Mouse (Mus musculus): ENCODE measurements around the gene Vasn. TPM values are rescaled to one million over a fixed set of nuclear protein-coding genes. Genes with fewer than 3 reads are reported as not detected.
A peak's percentile ranks its signal among the peaks of the same experiment; 100 is the strongest.

Gene Vasn
- total and polyA plus RNA-seq, 2 experiments from 2014 or later: 3.6 to 5.5 TPM

DNA sequence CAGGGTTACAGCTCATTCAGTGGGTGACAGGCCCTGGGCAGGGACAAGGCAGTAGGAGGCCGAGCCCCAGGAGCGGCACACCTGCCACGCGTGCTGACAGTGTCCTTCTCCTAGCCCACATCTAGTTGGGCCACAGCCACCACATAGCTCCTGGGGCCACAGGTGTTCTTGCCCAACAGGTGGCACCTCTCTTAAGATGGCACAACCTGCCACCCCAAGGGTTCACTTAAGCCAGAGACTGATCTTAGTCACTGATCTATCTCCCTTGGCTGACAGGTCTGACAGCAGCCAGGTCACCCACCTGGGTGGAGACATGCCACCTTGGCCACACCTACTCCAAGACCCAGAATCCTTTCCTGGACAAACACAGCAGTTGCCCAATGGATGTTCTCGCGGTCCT is 3.2 kb downstream of the Vasn start:
- Histone ChIP-seq H3K9ac (no peak overlapping the region), H3K27me3 (ENCODE audit: insufficient read depth, low read length) (no peaks in the 10 kb centered on the region), H3K27ac (ENCODE audit: low read depth, low read length) (0 out of 2 replicates have a peak overlapping the region, but pooled peaks have one; percentile 9), H3K4me3 (ENCODE audit: low read depth, low read length) (no peak overlapping the region), H3K4me1 (ENCODE audit: insufficient read depth) (no peaks in the 10 kb centered on the region), H3K4me2 (ENCODE audit: low read depth) (no peak overlapping the region), H3K9me3 (ENCODE audit: low read length) (no peaks in the 10 kb centered on the region), H3K36me3 (ENCODE audit: insufficient read depth) (no peaks in the 10 kb centered on the region)
- ATAC-seq: no peak
- no peak for DNase-seq
- WGBS: 75% methylated on average over 6 of the region's 6 CpGs
- no peak for TF ChIP-seq CTCF (IDR thresholded peaks at IDR 0.05; ENCODE audit: low read depth)

DNA sequence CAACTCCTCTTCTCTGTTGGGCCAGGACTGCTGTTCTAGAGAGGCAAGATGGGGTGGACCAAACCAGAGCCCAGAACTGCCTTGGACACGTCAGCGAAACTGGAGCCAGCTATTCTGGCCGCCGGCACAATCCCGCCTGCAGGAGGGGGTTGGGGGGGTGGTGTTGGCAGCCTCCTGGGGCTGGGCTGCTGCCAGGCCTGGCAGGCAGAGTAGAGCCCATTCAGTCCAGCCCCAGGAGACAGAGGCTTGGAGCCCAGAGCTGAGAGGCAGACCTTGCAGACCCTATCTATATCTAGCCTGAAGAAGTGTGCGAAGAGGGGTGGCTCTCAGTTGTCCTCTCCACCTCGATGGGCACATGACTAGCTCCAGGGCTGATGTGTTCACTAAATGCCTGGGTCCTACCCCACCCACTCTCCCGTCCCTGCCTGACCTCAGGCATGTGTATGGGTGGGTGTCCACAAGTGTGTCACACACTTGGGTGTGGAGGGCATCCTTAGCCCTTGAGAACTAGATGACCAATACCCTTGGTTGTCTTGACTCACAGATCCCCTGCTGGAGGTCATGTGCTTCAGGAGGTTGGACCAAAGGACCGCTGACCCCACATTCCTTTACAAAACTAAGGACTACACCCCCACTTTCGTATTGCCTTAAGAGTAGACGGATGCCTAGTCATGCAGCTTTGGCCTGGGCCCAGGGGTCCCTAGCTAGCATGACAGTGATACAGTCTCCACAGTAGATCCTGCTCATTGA is 4.1 kb downstream of the Vasn start:
- Histone ChIP-seq H3K9ac (no peak overlapping the region), H3K4me3 (ENCODE audit: low read depth, low read length) (no peak overlapping the region), H3K27me3 (ENCODE audit: insufficient read depth, low read length) (no peaks in the 10 kb centered on the region), H3K4me2 (ENCODE audit: low read depth) (no peak overlapping the region), H3K27ac (ENCODE audit: low read depth, low read length) (0 out of 2 replicates have a peak overlapping the region, but pooled peaks have one; percentile 9), H3K4me1 (ENCODE audit: insufficient read depth) (no peaks in the 10 kb centered on the region), H3K9me3 (ENCODE audit: low read length) (no peaks in the 10 kb centered on the region), H3K36me3 (ENCODE audit: insufficient read depth) (0 out of 2 replicates have a peak, but pooled peaks cover under 1% of the 10 kb centered on the region)
- peak; percentile 75 for ATAC-seq
- peak; percentile 82 for DNase-seq
- TF ChIP-seq CTCF (IDR thresholded peaks at IDR 0.05; ENCODE audit: low read depth): no peak
- 42% methylated on average over 11 of the region's 11 CpGs for WGBS

DNA sequence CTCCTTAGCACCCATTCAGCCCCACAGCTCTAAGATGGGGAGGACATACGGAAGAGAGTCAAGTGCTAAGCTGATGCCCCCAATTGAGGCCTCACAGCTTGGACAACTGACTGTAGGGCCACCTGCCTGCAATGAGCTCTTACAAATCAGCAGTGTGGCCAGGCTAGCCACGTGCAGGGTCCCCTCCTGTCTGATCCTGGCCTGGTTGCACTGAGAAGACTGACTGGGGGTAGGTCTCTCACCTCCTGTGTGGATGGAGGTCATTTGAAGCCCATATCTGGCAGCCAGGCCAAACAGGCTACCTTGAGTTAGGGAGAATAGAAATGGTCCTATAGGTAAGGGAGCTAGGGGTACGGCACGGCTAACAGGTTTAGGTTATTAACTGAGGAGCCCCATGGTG is 6.1 kb downstream of the Vasn start:
- Histone ChIP-seq H3K27ac (ENCODE audit: low read depth, low read length) (no peak overlapping the region), H3K9me3 (ENCODE audit: low read length) (no peaks in the 10 kb centered on the region), H3K4me3 (ENCODE audit: low read depth, low read length) (no peak overlapping the region), H3K9ac (no peak overlapping the region), H3K4me2 (ENCODE audit: low read depth) (no peak overlapping the region), H3K4me1 (ENCODE audit: insufficient read depth) (no peaks in the 10 kb centered on the region), H3K27me3 (ENCODE audit: insufficient read depth, low read length) (no peaks in the 10 kb centered on the region), H3K36me3 (ENCODE audit: insufficient read depth) (peaks cover 8% of the 10 kb centered on the region; the same call in 1 of the 2 replicates)
- DNase-seq (no peak), ATAC-seq (no peak)
- no peak for TF ChIP-seq CTCF (IDR thresholded peaks at IDR 0.05; ENCODE audit: low read depth)
- 76% methylated on average over 4 of the region's 4 CpGs for WGBS

DNA sequence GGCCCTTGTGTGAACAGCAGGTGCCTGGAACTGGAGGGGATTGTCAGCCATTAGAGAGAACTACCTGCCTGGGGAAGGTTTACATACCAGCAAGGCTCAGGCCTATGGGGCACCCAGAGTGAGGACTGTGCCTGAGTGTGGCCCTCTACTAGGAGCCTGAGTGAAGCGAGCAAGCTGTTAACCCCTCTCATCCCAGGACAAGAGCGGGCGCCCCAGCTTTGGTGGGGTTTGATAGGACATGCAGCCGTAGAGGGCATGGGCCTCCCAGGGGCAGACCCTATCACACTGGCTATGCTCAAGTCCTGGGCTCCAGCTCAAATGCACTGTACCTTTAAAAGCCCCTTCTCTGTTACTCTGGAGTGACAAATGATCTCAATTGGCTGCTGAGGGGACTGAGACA is 7.1 kb downstream of the Vasn start:
- H3K27ac ChIP-seq (ENCODE audit: low read depth, low read length): no peak overlapping the region
- H3K36me3 ChIP-seq (ENCODE audit: insufficient read depth): peaks cover 13% of the 10 kb centered on the region

DNA sequence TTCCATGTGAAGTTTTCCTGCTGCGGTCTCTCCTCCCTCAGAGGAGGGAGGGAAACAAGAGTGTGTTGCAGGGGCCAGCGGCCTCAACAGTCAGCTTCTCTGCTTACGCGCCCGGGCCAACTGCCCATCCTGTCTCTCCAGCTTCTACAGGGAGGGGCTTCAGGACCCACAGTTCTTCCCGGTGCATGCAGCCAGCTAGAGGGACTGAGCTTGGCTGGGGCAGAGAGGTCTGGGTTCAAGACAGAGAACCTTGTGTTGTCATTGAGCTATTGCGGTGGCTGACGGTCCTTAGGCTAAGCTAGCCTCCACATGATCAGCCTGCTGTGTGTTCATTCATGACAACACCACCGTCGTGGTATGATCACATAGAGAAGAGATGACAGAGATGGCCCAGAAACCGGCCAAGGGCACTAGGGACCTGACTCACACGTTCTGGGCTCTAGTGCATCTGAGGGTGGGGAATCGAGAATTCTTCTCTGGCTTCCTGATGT is 8.0 kb downstream of the Vasn start:
- DNase-seq (no peak), ATAC-seq (peak; percentile 23; the same call in 1 of the 2 replicates)
- no peak for TF ChIP-seq CTCF (IDR thresholded peaks at IDR 0.05; ENCODE audit: low read depth)
- Histone ChIP-seq H3K9me3 (ENCODE audit: low read length) (no peaks in the 10 kb centered on the region), H3K9ac (no peak overlapping the region), H3K36me3 (ENCODE audit: insufficient read depth) (peaks cover 21% of the 10 kb centered on the region), H3K27me3 (ENCODE audit: insufficient read depth, low read length) (no peaks in the 10 kb centered on the region), H3K4me1 (ENCODE audit: insufficient read depth) (no peaks in the 10 kb centered on the region), H3K4me3 (ENCODE audit: low read depth, low read length) (no peak overlapping the region), H3K27ac (ENCODE audit: low read depth, low read length) (no peak overlapping the region), H3K4me2 (ENCODE audit: low read depth) (no peak overlapping the region)
- 70% methylated on average over 13 of the region's 13 CpGs for WGBS

More for the DNA sequence above, 7.1 kb downstream of the Vasn start:
- TF ChIP-seq CTCF (IDR thresholded peaks at IDR 0.05; ENCODE audit: low read depth): no peak
- no peak overlapping the region for H3K4me2 ChIP-seq (ENCODE audit: low read depth)
- no peak overlapping the region for H3K9ac ChIP-seq
- H3K27me3 ChIP-seq (ENCODE audit: insufficient read depth, low read length): no peaks in the 10 kb centered on the region
- WGBS: 76% methylated on average over 4 of the region's 4 CpGs
- no peak for ATAC-seq
- no peak for DNase-seq
- no peak overlapping the region for H3K4me3 ChIP-seq (ENCODE audit: low read depth, low read length)
- no peaks in the 10 kb centered on the region for H3K4me1 ChIP-seq (ENCODE audit: insufficient read depth)
- H3K9me3 ChIP-seq (ENCODE audit: low read length): no peaks in the 10 kb centered on the region

DNA sequence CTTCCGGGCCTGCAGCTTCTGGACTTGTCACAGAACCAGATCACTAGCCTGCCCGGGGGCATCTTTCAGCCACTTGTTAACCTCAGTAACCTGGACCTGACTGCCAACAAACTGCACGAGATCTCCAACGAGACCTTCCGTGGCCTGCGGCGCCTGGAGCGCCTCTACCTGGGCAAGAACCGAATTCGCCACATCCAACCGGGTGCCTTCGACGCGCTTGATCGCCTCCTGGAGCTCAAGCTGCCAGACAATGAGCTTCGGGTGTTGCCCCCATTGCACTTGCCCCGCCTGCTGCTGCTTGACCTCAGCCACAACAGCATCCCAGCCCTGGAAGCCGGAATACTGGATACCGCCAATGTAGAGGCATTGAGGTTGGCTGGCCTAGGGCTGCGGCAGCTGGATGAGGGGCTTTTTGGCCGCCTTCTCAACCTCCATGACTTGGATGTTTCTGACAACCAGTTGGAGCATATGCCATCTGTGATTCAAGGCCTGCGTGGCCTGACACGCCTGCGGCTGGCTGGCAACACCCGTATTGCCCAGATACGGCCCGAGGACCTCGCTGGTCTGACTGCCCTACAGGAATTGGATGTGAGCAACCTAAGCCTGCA is 8.8 kb downstream of the Vasn start:
- Histone ChIP-seq H3K27me3 (ENCODE audit: insufficient read depth, low read length) (no peaks in the 10 kb centered on the region), H3K9me3 (ENCODE audit: low read length) (no peaks in the 10 kb centered on the region), H3K9ac (no peak overlapping the region), H3K4me3 (ENCODE audit: low read depth, low read length) (no peak overlapping the region), H3K4me2 (ENCODE audit: low read depth) (no peak overlapping the region), H3K27ac (ENCODE audit: low read depth, low read length) (no peak overlapping the region), H3K36me3 (ENCODE audit: insufficient read depth) (peaks cover 21% of the 10 kb centered on the region), H3K4me1 (ENCODE audit: insufficient read depth) (no peaks in the 10 kb centered on the region)
- no peak for DNase-seq
- ATAC-seq: no peak
- TF ChIP-seq CTCF (IDR thresholded peaks at IDR 0.05; ENCODE audit: low read depth): no peak
- 87% methylated on average over 28 of the region's 28 CpGs for WGBS

DNA sequence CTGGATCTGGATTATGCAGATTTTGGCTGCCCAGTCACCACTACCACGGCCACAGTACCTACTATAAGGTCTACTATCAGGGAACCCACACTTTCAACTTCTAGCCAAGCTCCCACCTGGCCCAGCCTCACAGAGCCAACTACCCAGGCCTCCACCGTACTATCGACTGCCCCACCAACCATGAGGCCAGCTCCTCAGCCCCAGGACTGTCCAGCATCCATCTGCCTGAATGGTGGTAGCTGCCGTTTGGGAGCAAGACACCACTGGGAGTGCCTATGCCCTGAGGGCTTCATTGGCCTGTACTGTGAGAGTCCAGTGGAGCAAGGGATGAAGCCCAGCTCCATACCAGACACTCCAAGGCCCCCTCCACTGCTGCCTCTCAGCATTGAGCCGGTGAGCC is 9.5 kb downstream of the Vasn start:
- WGBS: 89% methylated on average over 5 of the region's 5 CpGs
- no peaks in the 10 kb centered on the region for H3K27me3 ChIP-seq (ENCODE audit: insufficient read depth, low read length)
- H3K4me2 ChIP-seq (ENCODE audit: low read depth): no peak overlapping the region
- H3K4me3 ChIP-seq (ENCODE audit: low read depth, low read length): no peak overlapping the region
- ATAC-seq: no peak
- TF ChIP-seq CTCF (IDR thresholded peaks at IDR 0.05; ENCODE audit: low read depth): no peak
- no peaks in the 10 kb centered on the region for H3K9me3 ChIP-seq (ENCODE audit: low read length)
- DNase-seq: no peak
- H3K4me1 ChIP-seq (ENCODE audit: insufficient read depth): no peaks in the 10 kb centered on the region
- no peak overlapping the region for H3K27ac ChIP-seq (ENCODE audit: low read depth, low read length)
- H3K36me3 ChIP-seq (ENCODE audit: insufficient read depth): peaks cover 25% of the 10 kb centered on the region
- no peak overlapping the region for H3K9ac ChIP-seq
